Mouse (Mus musculus): ENCODE measurements around the gene AC124502.3.

DNA sequence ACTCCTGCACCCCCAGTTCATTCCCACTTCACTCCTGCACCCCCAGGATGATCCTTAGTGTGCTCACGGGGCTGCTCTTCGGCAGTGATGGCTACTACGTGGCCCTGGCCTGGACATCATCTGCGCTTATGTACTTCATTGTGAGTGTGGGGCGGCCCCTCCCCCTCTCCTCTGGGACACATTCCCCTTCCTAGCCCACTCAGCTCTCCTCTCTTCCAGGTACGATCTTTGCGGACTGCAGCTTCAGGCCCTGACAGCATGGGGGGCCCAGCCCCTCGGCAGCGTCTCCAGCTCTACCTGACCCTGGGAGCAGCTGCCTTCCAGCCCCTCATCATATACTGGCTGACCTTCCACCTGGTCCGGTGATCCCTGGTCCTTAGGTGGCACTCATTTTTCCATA, 53.4 kb downstream of the AC124502.3 start:
- TF ChIP-seq E2F4 (IDR thresholded peaks at IDR 0.05; ENCODE audit: insufficient read depth) (no peak), TCF12 (IDR thresholded peaks at IDR 0.05; ENCODE audit: insufficient read depth, poor library complexity, severe bottlenecking) (no peak), POLR2A (IDR thresholded peaks at IDR 0.05; ENCODE audit: insufficient read length, low read depth) (no peak), USF1 (IDR thresholded peaks at IDR 0.05; ENCODE audit: low read depth) (no peak), MYOG (IDR thresholded peaks at IDR 0.05; ENCODE audit: control insufficient read depth in 1 of 3, insufficient read depth in 1 of 3, insufficient read length in 2 of 3, low read depth in 2 of 3) (no peak), POLR2AphosphoS2 (IDR thresholded peaks at IDR 0.05; ENCODE audit: insufficient read length, low read depth) (no peak), TCF3 (IDR thresholded peaks at IDR 0.05; ENCODE audit: insufficient read length, low read depth) (no peak), REST (IDR thresholded peaks at IDR 0.05; ENCODE audit: insufficient read depth, insufficient read length) (no peak), CEBPB (IDR thresholded peaks at IDR 0.05; ENCODE audit: insufficient read depth, poor library complexity, severe bottlenecking) (no peak), MYOD1 (IDR thresholded peaks at IDR 0.05; ENCODE audit: control insufficient read depth in 1 of 3, insufficient read length in 2 of 3, low read depth in 2 of 3) (no peak), MAX (IDR thresholded peaks at IDR 0.05; ENCODE audit: low read depth) (no peak)
